Mouse (Mus musculus) urinary bladder, postnatal 36 days (tissue): ENCODE measurements around the gene Apoa4.

ENCODE experiments used
- DNase-seq, 2 experiments: peaks; one replicate each; pipeline ENCODE4 v3.0.0; 2022; ENCODE audit warnings: low spot score in 2 of 2, mixed read lengths in 1 of 2

The Apoa4 gene

DNA sequence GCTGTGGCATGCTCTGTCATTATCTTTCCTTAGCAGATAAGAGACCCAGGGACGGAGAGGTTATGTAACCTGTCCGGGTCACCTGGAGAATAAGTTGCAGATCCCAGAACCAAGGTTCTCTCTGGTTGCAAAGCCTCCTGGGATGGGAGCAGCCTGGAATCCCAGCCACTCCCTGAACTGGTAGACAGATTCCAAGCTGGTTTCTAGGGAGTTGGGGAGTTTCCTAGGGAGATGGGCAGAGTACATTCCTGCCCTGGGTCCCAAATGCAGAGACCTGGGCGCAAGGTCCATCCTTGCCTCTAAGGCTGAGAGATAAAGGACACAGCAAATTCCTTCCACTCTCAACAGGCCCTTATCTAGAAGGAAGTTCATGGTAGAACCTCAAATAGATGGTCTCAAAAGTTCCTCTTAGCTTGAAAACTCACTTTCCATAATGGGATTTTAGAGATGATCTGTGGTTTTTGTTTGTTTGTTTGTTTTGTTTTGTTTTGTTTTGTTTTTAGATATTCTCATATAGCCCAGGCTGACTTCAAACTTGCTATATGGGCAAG is 13.4 kb upstream of the Apoa4 start:
- DNase-seq, result no peak

DNA sequence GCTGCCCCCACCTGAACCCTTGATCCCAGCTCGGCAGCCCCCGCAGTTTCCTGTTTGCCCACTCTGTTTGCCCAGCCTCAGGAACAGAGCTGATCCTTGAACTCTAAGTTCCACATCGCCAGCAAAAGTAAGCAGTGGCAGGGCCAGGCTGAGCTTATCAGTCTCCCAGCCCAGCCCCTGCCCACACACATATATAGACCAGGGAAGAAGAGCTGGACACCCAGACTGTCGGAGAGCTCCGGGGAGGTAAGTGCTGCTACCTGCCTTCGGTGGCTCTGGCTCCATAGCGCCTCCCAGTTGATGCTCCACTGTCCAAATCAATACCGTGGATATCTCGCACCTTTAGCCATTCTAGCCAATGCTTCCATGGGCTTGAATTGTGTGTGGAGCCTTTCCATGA is 12.0 kb upstream of the Apoa4 start, which contains the start of gene Apoa1:
Gene Apoa1, plus strand, starts transcription at position 90 of the 400 bp plus-strand sequence.
- DNase-seq, result no peak

GRCm38 (mm10) chr9:46229573-46230449 is 10.7 kb upstream of the Apoa4 start:
- peak; percentile 64 to 83 for DNase-seq

GRCm38 (mm10) chr9:46230450-46230975 is 10.0 kb upstream of the Apoa4 start:
- DNase-seq, result no peak

DNA sequence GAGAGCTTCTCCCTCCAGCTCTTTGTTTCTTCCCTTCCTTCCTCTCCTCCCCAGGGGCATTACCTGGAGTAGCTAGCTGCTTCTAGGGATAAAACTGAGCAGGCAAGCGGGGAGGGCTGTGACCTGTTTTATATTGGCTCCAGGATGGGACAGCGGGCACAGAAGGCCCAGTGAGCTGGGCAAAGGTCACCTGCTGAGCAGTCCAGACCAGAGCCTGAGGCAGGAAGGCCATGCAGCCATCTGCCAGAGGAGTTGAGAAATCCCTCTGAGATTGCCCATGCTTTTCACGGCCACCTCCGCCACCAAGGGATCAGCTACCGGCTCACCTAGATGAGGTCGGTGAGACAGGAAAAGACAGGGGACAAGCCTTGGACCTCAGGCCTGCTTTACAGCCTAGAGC is 5.3 kb upstream of the Apoa4 start:
- DNase-seq, result no peak

GRCm38 (mm10) chr9:46235596-46235648 is 5.1 kb upstream of the Apoa4 start, which contains the start of gene Apoc3:
TSS of gene Apoc3 (minus strand) at chr9:46235636.
- no peak for DNase-seq

DNA sequence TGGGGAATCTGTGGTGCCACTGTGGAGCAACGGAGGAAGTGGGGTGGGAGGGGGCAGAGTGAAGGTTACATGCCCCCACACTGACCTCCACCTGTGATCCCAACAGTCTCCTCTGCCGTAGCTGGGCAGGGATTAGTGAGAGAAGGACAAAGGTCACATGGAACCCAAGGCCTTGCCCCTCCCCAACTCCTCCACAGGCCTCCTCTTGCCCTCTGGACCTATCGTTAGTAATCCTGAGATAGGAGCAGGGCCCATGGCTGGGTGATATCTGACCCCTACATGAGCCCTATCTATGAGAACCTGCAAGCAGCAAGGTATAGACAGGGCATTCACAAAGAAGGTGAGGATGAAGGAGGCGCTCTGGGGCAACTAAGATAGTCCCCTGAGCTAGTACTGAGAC is 4.8 kb upstream of the Apoa4 start:
- DNase-seq, result no peak

DNA sequence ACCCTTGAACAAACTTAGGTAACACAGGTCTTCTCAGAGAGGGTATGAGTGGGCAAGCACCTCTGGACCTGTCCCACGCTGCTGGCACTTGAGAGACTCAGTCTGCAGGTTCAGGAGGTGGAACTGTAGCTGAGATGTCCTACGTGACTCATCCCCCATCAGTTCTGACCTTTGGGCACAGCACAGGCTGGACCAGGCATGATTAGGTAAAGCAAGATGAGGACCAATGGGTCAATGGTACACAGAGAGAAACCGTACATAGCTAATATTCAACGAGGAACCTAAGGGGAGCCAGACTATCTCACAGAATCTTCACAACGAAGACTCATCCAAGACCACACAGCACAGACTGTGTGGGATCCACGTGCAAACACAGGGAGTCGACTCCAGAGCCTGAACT is 1.6 kb upstream of the Apoa4 start:
- no peak for DNase-seq

DNA sequence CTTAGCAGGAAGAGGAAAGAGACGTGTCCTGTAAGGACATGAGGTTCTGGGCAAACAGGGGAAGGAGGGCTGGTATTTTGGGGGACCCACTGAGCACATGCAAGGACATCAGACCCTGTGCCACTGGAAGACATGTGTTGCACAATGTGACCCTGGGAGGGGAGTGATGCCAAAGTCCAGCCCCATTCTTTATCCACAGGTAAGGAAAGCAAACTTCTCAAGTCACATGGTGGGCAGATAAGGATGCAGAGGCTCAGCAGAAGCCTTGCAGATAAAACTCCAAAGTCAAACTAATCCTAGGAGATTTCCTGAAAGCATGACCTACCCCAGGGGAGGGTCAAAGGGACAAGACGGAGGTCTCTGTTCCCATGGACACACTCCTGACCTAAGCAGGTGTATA is 1.3 kb downstream of the Apoa4 start:
- no peak for DNase-seq

- DNase-seq, result no peak
These were observed 2.6 kb downstream of the Apoa4 start for GRCm38 (mm10) chr9:46243122-46243521.

DNA sequence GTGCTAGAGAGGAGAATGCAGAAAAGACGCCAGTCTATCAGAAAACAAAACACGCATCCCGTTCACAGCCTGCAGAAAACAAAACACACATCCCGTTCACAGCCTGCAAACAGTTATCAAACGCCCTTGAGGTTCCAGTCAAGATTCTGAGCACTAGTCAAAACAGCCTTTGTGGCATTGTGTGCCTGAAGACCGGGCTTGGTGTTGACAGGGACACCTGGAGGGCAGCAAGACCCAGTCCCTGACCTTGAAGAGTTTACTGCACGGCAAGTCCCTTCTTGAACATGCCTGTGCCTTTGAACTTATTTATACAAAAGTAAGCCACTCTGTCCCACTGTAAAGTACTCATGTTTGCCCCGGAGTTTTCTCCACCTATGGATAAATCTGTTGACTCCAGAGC is 3.1 kb downstream of the Apoa4 start:
- no peak for DNase-seq

- DNase-seq, result peak; percentile 44 to 46
These were observed 6.3 kb downstream of the Apoa4 start for GRCm38 (mm10) chr9:46246752-46247324.

- DNase-seq, result no peak
These were observed 15.7 kb downstream of the Apoa4 start for GRCm38 (mm10) chr9:46256177-46256576.

DNA sequence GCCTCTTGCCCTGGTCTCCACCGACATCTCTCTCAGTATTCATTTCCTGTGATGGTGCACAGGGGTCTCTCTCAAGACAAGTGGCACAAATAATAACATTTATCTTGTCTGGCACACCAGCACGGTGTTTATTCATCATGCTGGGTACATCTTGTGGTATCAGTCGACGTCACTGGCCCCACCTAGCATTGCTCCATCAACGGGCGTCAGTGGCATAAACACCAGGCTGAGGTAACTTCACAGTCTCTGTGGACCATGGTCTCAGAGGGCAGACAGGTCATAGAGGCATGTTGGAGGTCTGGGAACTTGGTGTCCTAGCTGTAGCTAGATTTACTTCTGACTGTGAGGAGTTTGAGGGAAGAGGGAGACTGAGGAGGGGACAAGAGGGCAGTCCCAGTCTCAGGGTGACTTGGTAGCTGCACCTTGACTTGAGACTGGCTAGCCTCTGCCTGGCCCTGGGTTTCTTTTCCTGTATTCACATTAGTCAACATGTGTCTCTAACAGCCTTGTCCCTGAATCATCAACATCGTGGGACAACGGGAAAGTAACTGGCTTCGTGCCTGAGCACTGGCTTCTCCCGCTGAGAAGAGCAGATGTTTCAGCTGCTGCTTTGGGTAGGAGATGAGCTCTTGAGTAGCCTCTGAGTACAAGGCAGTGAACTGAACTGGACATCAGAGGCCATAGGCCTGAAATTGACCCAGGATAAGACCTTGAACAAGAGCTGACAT is 16.3 kb downstream of the Apoa4 start:
- DNase-seq, result no peak

DNA sequence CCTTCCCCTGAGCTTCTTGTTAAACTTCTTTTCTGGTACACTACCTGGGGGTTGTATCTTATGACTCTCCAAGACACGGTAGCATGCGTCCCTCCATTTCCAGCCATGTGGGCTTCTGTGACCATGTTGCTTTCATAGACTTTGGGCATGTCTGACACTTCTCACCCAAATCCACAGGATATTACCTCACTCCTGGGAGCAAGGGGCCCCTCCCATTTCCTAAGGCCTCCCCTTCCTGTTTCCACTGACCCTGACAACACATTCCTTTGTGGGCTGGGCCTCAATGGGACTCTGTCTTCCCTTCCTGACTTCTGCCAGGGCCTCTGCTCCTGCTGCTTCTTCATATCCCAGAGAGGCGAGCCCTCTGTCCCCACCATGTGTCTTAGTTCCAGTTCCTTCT is 17.1 kb downstream of the Apoa4 start:
- DNase-seq, result no peak

GRCm38 (mm10) chr9:46259111-46259510 is 18.6 kb downstream of the Apoa4 start:
- no peak for DNase-seq

DNA sequence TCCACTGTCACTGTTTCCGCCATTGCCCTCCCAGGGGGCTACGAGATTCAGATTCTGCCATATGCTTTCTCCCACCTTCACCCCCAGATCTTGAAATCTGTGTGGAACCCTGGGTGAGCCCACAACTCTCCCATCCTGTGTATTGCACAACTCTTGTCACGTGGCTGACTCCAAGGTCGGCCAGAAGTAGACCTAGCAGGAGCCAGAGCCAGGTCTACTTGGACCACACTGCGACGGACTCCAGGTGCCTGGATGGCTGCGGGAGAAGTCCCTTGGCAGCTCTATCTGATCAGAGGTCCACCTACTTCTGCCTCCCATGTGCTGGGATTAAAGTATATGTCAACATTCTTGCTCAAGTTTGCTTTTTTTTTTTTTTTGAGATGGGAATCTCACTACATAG is 20.6 kb downstream of the Apoa4 start:
- no peak for DNase-seq

GRCm38 (mm10) chr9:46268343-46268873 is 27.9 kb downstream of the Apoa4 start, which contains the start of gene Apoa5:
TSS of gene Apoa5 (plus strand) at chr9:46268633.
- DNase-seq, result no peak

- DNase-seq, result no peak
These were observed 28.6 kb downstream of the Apoa4 start for GRCm38 (mm10) chr9:46269125-46269524.

GRCm38 (mm10) chr9:46270782-46271181 is 30.3 kb downstream of the Apoa4 start:
- no peak for DNase-seq

- no peak for DNase-seq
These were observed 31.6 kb downstream of the Apoa4 start for GRCm38 (mm10) chr9:46272070-46272469.
